Mouse (Mus musculus): ENCODE measurements at regions not wholly inside any gene's neighbourhood (a gene's known extent, or its start where the extent isn't known, plus 50 kb on each side); places are given as distances from the start of the nearest gene placed in this dataset.

- no peak for ATAC-seq (ENCODE audit: low FRiP score, low TSS enrichment)
Measured at GRCm38 (mm10) chr2:117763631-117764030, 348.0 kb upstream of the Thbs1 start.

DNA sequence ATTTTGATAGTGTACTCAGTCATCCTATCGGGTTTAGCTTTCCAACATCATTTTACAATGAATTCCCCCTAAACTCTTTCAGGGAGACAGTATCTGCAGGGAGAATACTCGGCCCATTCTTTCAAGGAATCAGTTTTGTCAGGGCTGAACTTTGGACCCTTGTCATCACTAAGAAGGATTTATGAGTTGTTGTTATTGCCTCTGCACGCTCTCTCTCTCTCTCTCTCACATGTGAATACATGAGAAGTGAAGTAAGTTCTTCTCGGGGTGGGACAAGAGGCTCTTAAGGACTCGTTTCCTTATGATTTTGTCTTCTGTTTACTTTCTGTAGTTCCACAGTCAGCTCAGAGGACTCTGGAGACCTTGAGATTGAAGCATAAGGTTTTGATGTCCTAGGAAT lies 346.1 kb upstream of the Thbs1 start:
- H3K27ac ChIP-seq (ENCODE audit: low read depth, low read length), result no peak overlapping the region
- no peaks in the 10 kb centered on the region for H3K27me3 ChIP-seq (ENCODE audit: control insufficient read depth, insufficient read depth, low read length)
- H3K4me3 ChIP-seq (ENCODE audit: low read length), result no peak overlapping the region
- H3K9me3 ChIP-seq (ENCODE audit: control insufficient read depth, low read length), result no peaks in the 10 kb centered on the region
- no peak overlapping the region for H3K9ac ChIP-seq (ENCODE audit: low read depth, low read length)
- H3K4me2 ChIP-seq (replicated peaks; ENCODE audit: low read depth, low read length), result no peak overlapping the region
- 59% methylated on average over 5 of the region's 5 CpGs for WGBS
- no peak for ATAC-seq (ENCODE audit: low FRiP score, low TSS enrichment)
- H3K4me1 ChIP-seq (ENCODE audit: control insufficient read depth, insufficient read depth, low read length), result no peaks in the 10 kb centered on the region
- H3K36me3 ChIP-seq (ENCODE audit: control insufficient read depth, insufficient read depth, low read length), result no peaks in the 10 kb centered on the region

More at GRCm38 (mm10) chr2:117763631-117764030, 348.0 kb upstream of the Thbs1 start:
- Histone ChIP-seq H3K4me1 (ENCODE audit: control insufficient read depth, insufficient read depth, low read length) (no peaks in the 10 kb centered on the region), H3K4me2 (replicated peaks; ENCODE audit: low read depth, low read length) (no peak overlapping the region), H3K9me3 (ENCODE audit: control insufficient read depth, low read length) (no peaks in the 10 kb centered on the region), H3K27me3 (ENCODE audit: control insufficient read depth, insufficient read depth, low read length) (no peaks in the 10 kb centered on the region), H3K9ac (ENCODE audit: low read depth, low read length) (no peak overlapping the region), H3K36me3 (ENCODE audit: control insufficient read depth, insufficient read depth, low read length) (no peaks in the 10 kb centered on the region), H3K4me3 (ENCODE audit: low read length) (no peak overlapping the region), H3K27ac (ENCODE audit: low read depth, low read length) (no peak overlapping the region)
- 65% methylated on average over 1 of the region's 1 CpGs for WGBS

DNA sequence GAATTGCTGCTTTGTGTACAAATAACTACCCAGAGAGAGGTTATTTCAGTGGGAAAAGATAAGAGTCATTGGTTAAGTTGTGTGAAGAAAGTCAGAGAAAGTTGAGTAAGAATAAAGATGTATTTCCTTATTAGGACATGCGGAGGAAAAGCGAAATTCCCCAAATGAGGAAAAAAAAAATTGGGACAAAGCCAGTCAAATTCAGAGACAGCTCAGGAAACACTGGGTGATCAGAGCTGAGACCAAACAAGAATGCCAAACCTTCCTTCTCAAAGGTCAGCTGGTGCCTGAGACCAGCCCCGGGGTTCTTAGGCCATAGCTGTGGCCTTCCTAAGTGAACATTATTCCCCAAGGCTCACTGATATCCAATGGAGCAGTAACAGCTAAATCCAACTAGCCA lies 345.2 kb upstream of the Thbs1 start:
- Histone ChIP-seq H3K36me3 (ENCODE audit: control insufficient read depth, insufficient read depth, low read length) (no peaks in the 10 kb centered on the region), H3K9ac (ENCODE audit: low read depth, low read length) (no peak overlapping the region), H3K4me2 (replicated peaks; ENCODE audit: low read depth, low read length) (no peak overlapping the region), H3K9me3 (ENCODE audit: control insufficient read depth, low read length) (no peaks in the 10 kb centered on the region), H3K4me1 (ENCODE audit: control insufficient read depth, insufficient read depth, low read length) (no peaks in the 10 kb centered on the region), H3K4me3 (ENCODE audit: low read length) (no peak overlapping the region), H3K27me3 (ENCODE audit: control insufficient read depth, insufficient read depth, low read length) (no peaks in the 10 kb centered on the region), H3K27ac (ENCODE audit: low read depth, low read length) (no peak overlapping the region)
- no peak for ATAC-seq (ENCODE audit: low FRiP score, low TSS enrichment)
- 77% methylated on average over 3 of the region's 3 CpGs for WGBS

GRCm38 (mm10) chr2:117769402-117770114 lies 342.1 kb upstream of the Thbs1 start:
- Histone ChIP-seq H3K36me3 (ENCODE audit: control insufficient read depth, insufficient read depth, low read length) (no peaks in the 10 kb centered on the region), H3K4me2 (replicated peaks; ENCODE audit: low read depth, low read length) (no peak overlapping the region), H3K4me1 (ENCODE audit: control insufficient read depth, insufficient read depth, low read length) (no peaks in the 10 kb centered on the region), H3K9me3 (ENCODE audit: control insufficient read depth, low read length) (no peaks in the 10 kb centered on the region), H3K27me3 (ENCODE audit: control insufficient read depth, insufficient read depth, low read length) (no peaks in the 10 kb centered on the region), H3K9ac (ENCODE audit: low read depth, low read length) (no peak overlapping the region), H3K27ac (ENCODE audit: low read depth, low read length) (no peak overlapping the region), H3K4me3 (ENCODE audit: low read length) (no peak overlapping the region)
- ATAC-seq (ENCODE audit: low FRiP score, low TSS enrichment), result no peak
- 54% methylated on average over 7 of the region's 7 CpGs for WGBS

- Histone ChIP-seq H3K36me3 (ENCODE audit: control insufficient read depth, insufficient read depth, low read length) (no peaks in the 10 kb centered on the region), H3K4me1 (ENCODE audit: control insufficient read depth, insufficient read depth, low read length) (no peaks in the 10 kb centered on the region), H3K4me3 (ENCODE audit: low read length) (no peak overlapping the region), H3K27me3 (ENCODE audit: control insufficient read depth, insufficient read depth, low read length) (no peaks in the 10 kb centered on the region), H3K4me2 (replicated peaks; ENCODE audit: low read depth, low read length) (no peak overlapping the region), H3K9me3 (ENCODE audit: control insufficient read depth, low read length) (no peaks in the 10 kb centered on the region), H3K27ac (ENCODE audit: low read depth, low read length) (no peak overlapping the region), H3K9ac (ENCODE audit: low read depth, low read length) (no peak overlapping the region)
- 72% methylated on average over 3 of the region's 3 CpGs for WGBS
- no peak for ATAC-seq (ENCODE audit: low FRiP score, low TSS enrichment)
Measured at GRCm38 (mm10) chr2:117770115-117770485, 341.6 kb upstream of the Thbs1 start.

- ATAC-seq (ENCODE audit: low FRiP score, low TSS enrichment), result no peak
- no peaks in the 10 kb centered on the region for H3K9me3 ChIP-seq (ENCODE audit: control insufficient read depth, low read length)
- H3K4me3 ChIP-seq (ENCODE audit: low read length), result no peak overlapping the region
- H3K4me2 ChIP-seq (replicated peaks; ENCODE audit: low read depth, low read length), result no peak overlapping the region
- no peaks in the 10 kb centered on the region for H3K4me1 ChIP-seq (ENCODE audit: control insufficient read depth, insufficient read depth, low read length)
- H3K9ac ChIP-seq (ENCODE audit: low read depth, low read length), result no peak overlapping the region
- H3K27me3 ChIP-seq (ENCODE audit: control insufficient read depth, insufficient read depth, low read length), result no peaks in the 10 kb centered on the region
- H3K27ac ChIP-seq (ENCODE audit: low read depth, low read length), result no peak overlapping the region
- no peaks in the 10 kb centered on the region for H3K36me3 ChIP-seq (ENCODE audit: control insufficient read depth, insufficient read depth, low read length)
- 88% methylated on average over 3 of the region's 3 CpGs for WGBS
Measured at GRCm38 (mm10) chr2:117780287-117780686, 331.4 kb upstream of the Thbs1 start.

- Histone ChIP-seq H3K4me3 (ENCODE audit: low read length) (no peak overlapping the region), H3K27me3 (ENCODE audit: control insufficient read depth, insufficient read depth, low read length) (no peaks in the 10 kb centered on the region)
- ATAC-seq (ENCODE audit: low FRiP score, low TSS enrichment), result no peak
Measured at GRCm38 (mm10) chr2:117780816-117781215, 330.9 kb upstream of the Thbs1 start.

GRCm38 (mm10) chr2:117787321-117787720 lies 324.4 kb upstream of the Thbs1 start:
- Histone ChIP-seq H3K36me3 (ENCODE audit: control insufficient read depth, insufficient read depth, low read length) (no peaks in the 10 kb centered on the region), H3K27ac (ENCODE audit: low read depth, low read length) (no peak overlapping the region), H3K4me3 (ENCODE audit: low read length) (no peak overlapping the region), H3K4me2 (replicated peaks; ENCODE audit: low read depth, low read length) (no peak overlapping the region), H3K9ac (ENCODE audit: low read depth, low read length) (no peak overlapping the region), H3K4me1 (ENCODE audit: control insufficient read depth, insufficient read depth, low read length) (no peaks in the 10 kb centered on the region), H3K9me3 (ENCODE audit: control insufficient read depth, low read length) (no peaks in the 10 kb centered on the region), H3K27me3 (ENCODE audit: control insufficient read depth, insufficient read depth, low read length) (no peaks in the 10 kb centered on the region)
- ATAC-seq (ENCODE audit: low FRiP score, low TSS enrichment), result no peak
- 72% methylated on average over 1 of the region's 1 CpGs for WGBS

More at GRCm38 (mm10) chr2:117780816-117781215, 330.9 kb upstream of the Thbs1 start:
- H3K9ac ChIP-seq (ENCODE audit: low read depth, low read length), result no peak overlapping the region
- no peak overlapping the region for H3K27ac ChIP-seq (ENCODE audit: low read depth, low read length)
- no peak overlapping the region for H3K4me2 ChIP-seq (replicated peaks; ENCODE audit: low read depth, low read length)
- no peaks in the 10 kb centered on the region for H3K36me3 ChIP-seq (ENCODE audit: control insufficient read depth, insufficient read depth, low read length)
- no peaks in the 10 kb centered on the region for H3K9me3 ChIP-seq (ENCODE audit: control insufficient read depth, low read length)
- 74% methylated on average over 7 of the region's 7 CpGs for WGBS
- H3K4me1 ChIP-seq (ENCODE audit: control insufficient read depth, insufficient read depth, low read length), result no peaks in the 10 kb centered on the region

DNA sequence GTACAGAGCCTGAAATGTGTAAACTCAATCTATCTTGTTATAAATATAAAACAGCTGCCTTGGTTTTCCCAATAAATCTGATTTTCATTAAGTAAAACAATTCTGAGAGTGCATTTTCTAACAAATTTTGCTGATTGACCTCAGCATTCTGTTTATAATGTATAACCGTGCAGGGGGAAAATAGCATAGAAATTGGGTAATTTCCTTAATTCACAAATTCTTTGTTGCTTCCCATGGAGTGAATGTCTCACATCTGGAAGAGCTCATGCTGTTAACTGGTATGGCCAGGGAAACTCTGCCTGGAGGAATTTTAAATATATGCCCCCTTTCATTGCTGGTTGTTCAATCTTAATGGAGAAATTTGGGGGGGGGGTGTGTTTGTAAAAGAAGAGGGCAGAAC lies 317.4 kb upstream of the Thbs1 start:
- ATAC-seq (ENCODE audit: low FRiP score, low TSS enrichment), result no peak
- H3K27me3 ChIP-seq (ENCODE audit: control insufficient read depth, insufficient read depth, low read length), result no peaks in the 10 kb centered on the region
- H3K4me2 ChIP-seq (replicated peaks; ENCODE audit: low read depth, low read length), result no peak overlapping the region
- H3K9ac ChIP-seq (ENCODE audit: low read depth, low read length), result no peak overlapping the region
- H3K4me1 ChIP-seq (ENCODE audit: control insufficient read depth, insufficient read depth, low read length), result no peaks in the 10 kb centered on the region
- no peaks in the 10 kb centered on the region for H3K9me3 ChIP-seq (ENCODE audit: control insufficient read depth, low read length)
- no peaks in the 10 kb centered on the region for H3K36me3 ChIP-seq (ENCODE audit: control insufficient read depth, insufficient read depth, low read length)
- no peak overlapping the region for H3K27ac ChIP-seq (ENCODE audit: low read depth, low read length)
- H3K4me3 ChIP-seq (ENCODE audit: low read length), result no peak overlapping the region
- WGBS, result 80% methylated on average over 1 of the region's 1 CpGs
